Mouse (Mus musculus): ENCODE measurements around the gene Eif4g1.
A peak's percentile ranks its signal among the peaks of the same experiment; 100 is the strongest.

The Eif4g1 gene

DNA sequence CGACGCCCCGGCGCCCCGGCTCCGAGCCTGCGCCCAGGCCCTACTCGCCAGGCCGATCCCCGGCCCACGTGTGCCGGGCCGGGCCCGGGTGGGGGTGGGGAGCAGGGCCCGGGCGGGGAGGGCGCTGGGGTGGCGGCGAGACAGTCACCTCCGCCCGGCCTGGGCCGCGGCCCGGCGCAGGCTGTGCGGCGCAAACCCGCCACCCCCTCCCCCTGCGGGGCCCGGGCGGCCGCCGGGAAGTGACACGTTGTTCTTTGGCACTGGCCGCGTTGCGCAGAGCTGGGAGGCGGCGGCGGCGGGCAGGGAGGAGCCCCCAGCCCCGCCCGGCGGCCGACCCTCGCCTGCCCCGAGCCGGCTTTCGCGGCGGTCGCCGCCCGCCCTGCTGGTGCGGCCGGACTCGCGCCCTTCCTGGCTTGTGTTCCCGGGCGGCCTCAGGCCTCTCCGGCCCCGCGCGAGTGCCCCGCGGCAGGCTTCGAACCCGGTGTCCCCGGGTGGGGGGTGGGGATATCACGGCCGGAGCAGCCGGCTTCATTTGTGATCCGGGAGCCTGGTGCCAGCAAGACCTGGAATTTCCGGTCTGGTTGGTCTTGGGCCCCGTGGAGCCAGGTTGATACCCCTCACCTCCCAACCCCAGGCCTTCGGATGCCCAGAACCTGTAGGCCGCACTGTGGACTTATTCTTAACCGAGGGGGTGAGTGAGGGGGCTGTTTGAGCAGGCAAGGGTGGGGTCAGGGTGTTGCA is 5.0 kb downstream of the Eif4g1 start:
- no peak for DNase-seq (ENCODE audit: low read depth, low spot score)

DNA sequence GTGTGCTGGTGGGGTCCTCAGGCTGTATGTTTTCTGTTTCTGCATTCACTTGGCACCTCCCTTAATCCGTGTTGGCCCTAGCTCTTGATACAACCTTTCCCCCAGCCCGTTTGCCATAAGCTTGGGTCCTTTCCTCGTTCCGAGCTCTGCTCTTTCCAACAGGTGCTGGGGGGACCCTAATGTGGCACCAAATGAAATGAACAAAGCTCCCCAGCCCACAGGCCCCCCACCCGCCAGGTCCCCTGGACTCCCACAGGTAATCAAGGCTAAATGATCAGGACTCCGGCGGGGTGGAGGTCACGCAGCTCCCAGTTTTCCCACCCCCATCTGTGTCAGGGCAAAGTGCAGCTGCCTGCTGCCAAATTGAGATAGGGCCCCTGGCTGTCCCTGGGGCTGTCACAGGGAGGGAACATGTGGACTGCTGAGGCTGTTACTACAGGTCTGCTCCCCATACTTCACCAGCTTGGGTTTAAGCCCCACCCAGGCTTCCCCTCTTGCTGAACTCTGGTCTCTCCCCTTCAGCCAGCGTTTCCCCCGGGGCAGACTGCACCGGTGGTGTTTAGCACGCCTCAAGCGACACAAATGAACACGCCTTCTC is 5.7 kb downstream of the Eif4g1 start:
- DNase-seq (ENCODE audit: low read depth, low spot score), result no peak

DNA sequence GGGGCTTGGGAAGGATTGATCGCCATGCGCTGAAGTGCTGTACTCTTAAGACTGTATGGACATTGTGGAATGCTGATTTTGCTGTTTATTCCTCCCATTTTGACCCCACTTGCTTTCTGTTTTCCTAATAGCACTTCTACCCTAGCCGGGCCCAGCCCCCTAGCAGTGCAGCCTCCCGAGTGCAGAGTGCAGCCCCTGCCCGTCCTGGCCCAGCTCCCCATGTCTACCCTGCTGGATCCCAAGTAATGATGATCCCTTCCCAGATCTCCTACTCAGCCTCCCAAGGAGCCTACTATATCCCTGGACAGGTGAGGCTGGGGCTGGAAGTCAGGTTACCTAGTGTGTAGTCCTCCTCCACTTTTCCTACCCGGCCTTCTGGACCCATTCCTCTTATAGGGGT is 7.1 kb downstream of the Eif4g1 start:
- no peak for DNase-seq (ENCODE audit: low read depth, low spot score)

- no peak for DNase-seq (ENCODE audit: low read depth, low spot score)
These were observed 8.6 kb downstream of the Eif4g1 start for GRCm38 (mm10) chr16:20676702-20677101.

DNA sequence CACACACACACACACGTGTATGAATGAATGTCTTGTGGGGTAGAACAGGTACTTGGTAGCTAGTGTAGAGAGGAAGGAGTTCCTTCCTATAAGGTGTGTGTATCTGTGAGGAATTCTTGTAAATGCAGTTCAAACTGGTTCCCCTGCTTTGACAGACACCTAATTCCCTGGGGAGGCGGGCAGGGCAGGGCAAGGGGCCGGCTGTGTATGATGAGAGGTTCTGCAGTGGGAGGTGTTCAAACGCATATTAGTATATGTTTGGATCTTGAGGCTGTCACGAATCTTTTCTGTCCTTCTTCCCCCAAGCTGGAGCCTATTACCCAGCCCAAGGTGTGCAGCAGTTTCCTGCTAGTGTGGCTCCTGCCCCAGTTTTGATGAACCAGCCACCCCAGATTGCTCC is 9.3 kb downstream of the Eif4g1 start:
- DNase-seq (ENCODE audit: low read depth, low spot score), result no peak

DNA sequence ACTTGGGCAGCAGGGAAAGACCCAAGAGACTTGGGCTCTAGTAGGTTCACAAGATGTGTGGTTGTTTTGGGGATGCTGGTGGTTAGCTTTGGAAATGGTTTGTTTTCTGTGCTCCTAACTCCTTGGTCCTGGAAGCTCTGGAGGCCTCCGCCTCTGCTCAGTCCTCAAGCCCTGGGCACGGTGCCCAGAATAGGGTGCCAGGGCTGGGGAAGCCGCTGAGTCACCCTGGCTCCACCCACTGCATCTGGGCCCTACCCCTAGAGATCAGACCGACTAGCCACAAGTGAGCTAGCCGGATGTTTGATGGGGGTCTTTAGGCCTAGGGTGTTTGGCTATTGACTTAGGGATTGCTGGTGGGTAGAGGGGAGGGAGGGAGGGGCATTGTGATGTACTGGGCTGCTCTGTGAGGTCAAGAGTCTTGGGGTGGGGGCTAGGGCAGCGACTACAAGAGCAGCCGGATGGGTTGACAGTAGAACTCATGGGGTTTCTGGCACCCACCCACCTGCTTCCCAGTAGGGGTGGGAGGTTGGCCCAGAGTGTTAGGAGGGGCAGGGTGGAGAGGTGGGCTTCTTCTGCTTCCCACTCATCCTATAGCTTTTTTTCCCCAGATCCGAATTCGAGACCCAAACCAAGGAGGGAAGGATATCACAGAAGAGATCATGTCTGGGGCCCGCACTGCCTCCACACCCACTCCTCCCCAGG is 10.0 kb downstream of the Eif4g1 start:
- no peak for DNase-seq (ENCODE audit: low read depth, low spot score)

- no peak for DNase-seq (ENCODE audit: low read depth, low spot score)
These were observed 22.7 kb downstream of the Eif4g1 start for GRCm38 (mm10) chr16:20690774-20691173.

DNA sequence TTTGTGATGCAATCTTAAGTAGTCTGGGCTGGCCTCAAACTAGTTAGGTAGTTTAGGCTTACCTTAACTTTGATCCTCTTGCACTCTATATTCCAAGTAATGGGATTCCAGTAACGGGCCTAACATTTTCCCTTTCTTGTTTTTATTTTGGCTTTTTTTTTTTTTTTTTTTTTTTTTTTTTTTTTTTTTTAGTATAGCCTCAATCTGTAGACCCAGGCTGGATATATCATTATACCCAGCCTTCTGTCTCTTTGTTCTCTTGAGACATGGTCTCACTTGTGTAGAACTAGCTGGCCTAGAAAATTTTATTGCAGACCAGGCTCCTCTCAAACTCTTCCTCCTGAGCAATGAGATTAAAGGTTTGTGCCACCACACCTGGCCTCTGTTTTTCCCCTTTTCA is 23.5 kb downstream of the Eif4g1 start:
- no peak for DNase-seq (ENCODE audit: low read depth, low spot score)

DNA sequence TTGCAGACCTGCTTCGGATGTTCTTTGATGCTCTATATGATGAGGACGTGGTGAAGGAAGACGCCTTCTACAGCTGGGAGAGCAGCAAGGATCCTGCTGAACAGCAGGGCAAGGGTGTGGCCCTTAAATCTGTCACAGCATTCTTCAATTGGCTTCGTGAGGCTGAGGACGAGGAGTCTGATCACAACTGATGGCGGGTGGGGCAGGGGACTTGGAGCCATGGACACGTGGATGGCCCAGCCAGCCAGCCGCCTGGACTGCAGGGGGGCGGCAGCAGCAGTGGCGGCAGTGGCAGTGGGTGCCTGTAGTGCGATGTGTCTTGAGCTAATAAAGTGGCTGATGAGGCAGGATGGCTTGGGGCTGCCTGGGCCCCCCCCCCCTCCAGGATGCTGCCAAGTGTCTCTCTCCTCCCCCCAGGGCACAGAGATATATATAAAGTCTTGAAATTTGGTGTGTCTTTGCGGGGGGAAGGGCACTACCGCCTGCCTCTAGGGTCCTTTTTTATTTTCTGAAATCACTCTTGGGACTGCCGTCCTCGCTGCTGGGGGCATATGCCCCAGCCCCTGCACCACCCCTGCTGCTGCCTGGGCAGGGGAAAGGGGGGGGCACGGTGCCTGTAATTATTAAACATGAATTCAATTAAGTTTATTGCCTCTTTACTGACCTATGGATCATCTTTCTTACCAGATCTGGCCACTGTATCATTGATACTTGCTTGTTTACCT is 24.3 kb downstream of the Eif4g1 start:
- no peak for DNase-seq (ENCODE audit: low read depth, low spot score)

- peak; percentile 85 for DNase-seq (ENCODE audit: low read depth, low spot score)
These were observed 25.1 kb downstream of the Eif4g1 start, which contains the start of gene Fam131a for GRCm38 (mm10) chr16:20693111-20693701. TSS of gene Fam131a (plus strand) at chr16:20693241.

DNA sequence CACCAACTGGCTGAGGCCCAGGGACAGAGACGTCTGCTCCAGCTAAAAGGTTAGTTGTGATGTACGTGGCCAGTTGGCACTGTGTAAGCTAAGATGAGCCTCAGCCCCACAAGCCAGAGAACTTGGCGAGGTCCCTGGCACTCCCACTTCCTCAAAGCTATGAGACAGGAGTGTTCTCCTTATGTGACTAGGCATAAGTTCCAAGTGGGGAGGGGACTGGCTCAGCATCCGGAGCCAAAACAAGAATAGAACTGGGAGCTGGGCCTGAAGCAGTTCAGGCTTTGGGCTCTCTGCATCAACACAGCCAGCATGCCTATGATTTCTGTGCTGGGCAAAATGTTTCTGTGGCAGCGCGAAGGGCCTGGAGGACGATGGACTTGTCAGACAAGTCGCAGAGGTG is 26.7 kb downstream of the Eif4g1 start:
- peak; percentile 52 for DNase-seq (ENCODE audit: low read depth, low spot score)

- peak; percentile 84 for DNase-seq (ENCODE audit: low read depth, low spot score)
These were observed 27.7 kb downstream of the Eif4g1 start for GRCm38 (mm10) chr16:20695622-20696323.

DNA sequence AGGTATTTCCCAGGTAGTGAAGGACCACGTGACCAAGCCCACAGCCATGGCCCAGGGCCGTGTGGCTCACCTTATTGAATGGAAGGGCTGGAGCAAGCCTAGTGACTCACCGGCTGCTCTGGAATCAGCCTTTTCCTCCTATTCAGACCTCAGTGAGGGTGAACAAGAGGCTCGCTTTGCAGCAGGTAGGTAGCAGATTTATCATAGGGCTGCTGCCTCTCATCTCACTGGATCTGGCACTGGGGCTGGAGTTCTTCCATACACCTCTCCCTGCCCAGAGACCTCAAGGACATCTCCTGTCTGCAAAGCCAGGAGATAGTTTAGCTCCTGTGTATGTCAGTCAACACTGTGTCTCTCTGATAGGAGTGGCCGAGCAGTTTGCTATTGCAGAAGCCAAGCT is 31.2 kb downstream of the Eif4g1 start:
- DNase-seq (ENCODE audit: low read depth, low spot score), result no peak

DNA sequence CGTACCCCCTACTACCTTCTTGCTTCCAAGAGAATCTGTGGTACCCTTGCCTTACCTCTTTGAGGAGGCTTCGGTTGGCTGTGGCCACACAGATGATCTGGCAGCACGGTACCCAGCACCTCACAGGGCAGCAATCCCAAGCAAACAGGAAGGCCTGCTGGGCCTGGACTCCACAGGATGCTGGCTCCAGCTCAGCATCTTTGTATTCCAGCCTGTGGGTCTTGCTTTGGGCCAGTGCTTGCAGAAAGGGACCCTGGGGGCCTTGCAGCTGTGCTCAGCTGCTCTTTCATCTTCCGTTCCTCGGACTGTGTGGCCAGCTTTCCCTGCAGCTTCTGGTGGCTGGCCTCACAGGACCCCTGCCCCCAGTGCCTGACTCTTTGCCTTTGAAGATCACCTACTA is 31.9 kb downstream of the Eif4g1 start:
- DNase-seq (ENCODE audit: low read depth, low spot score), result no peak

DNA sequence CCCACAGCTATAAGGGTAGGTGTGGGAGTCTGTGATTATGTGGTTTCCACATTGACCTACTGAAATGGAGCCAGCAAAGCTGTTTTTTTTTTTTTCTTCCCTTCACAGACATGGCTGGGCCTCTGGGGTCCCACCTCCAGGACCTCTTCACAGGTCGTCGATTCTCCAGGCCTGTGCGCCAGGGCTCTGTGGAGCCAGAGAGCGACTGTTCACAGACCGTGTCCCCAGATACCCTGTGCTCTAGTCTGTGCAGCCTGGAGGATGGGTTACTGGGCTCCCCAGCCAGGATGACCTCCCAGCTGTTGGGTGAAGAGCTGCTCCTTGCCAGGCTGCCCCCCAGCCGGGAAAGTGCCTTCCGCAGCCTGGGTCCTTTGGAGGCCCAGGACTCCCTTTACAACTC is 33.2 kb downstream of the Eif4g1 start:
- DNase-seq (ENCODE audit: low read depth, low spot score), result no peak

GRCm38 (mm10) chr16:20701729-20702521 is 33.8 kb downstream of the Eif4g1 start:
- DNase-seq (ENCODE audit: low read depth, low spot score), result no peak

DNA sequence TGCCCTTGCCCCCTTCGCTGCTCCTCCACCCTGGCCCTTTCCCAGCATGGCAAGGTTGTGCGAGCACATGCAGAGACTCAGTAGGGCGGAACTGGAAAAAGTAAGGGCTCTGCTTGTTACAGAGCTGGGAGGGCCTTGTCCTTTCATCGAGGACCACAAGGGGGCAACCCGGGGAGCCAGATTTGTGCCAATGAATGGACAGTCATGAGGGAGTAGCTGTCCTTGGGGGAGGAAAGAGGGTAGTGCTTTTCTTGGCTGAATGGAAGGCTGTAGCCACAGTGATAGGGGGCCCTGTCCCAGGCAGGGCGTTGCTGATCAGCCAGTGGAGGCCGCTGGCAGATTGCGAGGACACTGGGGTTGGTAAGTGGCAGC is 34.4 kb downstream of the Eif4g1 start:
- no peak for DNase-seq (ENCODE audit: low read depth, low spot score)

DNA sequence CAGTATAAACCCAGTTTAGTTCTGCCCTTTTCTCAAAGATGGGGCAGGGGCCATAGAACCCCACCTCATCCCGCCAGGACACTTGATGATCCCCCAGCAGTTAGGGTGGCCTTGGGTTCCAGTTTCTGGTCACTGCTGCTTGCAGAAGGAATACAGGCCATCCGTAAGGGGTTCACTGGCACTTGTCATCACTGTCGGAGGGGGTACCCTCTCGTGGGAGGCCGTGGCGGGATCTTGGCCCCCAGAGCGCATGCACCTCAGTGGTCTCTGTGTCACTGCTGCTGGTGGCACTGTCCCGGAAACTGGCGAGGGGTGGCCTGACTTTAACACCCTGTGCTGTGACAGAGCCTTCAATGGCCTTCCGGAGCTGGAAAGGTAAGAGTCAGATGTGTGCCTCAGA is 35.0 kb downstream of the Eif4g1 start:
- DNase-seq (ENCODE audit: low read depth, low spot score), result no peak

GRCm38 (mm10) chr16:20703699-20704400 is 35.7 kb downstream of the Eif4g1 start:
- no peak for DNase-seq (ENCODE audit: low read depth, low spot score)

DNA sequence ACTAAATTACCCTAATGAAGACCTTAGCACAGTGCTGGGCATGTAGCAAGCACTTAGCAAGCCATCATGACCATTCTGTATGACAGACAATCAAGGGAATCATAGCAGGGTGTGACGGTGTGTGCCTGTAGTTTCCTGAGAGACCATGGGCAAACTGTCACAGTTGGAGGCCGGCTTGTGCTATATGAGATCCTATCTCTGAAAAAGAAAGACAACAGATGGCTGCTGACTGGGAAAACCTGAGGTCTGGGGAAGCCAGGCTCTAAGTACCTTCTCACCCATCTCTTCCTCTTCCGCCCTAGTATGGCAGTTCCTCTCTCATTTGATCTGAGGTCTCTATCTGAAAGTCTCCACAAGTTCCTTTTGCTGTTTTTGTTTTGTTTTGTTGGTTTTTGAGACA is 37.7 kb downstream of the Eif4g1 start:
- DNase-seq (ENCODE audit: low read depth, low spot score), result no peak

Measured in brain, embryonic 18.5 days (tissue).